In genomic region chr9:60067241-60067640, GRCm38 (mm10) we compare ENCODE assay signal across 27 mouse cellular contexts.
"Had no signal": no experiment of that assay in that cellular context is flagged by ENCODE, and none has a peak within 500 bp of the region (broad histone marks: within the 10 kb centered on the region; RNA-seq: fewer than 3 reads in every experiment).

No protein-coding gene starts in this region.

- ATAC-seq: inflammation-experienced regulatory T-cells, adult 6 months; intestine, embryonic 15.5 days; intestine, postnatal 0 days had no signal

- H3K9me3 ChIP-seq: heart, embryonic 13.5 days; heart, embryonic 15.5 days; hindbrain, embryonic 10.5 days; hindbrain, embryonic 12.5 days; hindbrain, embryonic 15.5 days; intestine, embryonic 15.5 days; limb, embryonic 10.5 days; limb, embryonic 12.5 days; liver, embryonic 13.5 days; liver, embryonic 15.5 days had no signal

- DNase-seq: gastrocnemius, adult 2 months; gastrocnemius, postnatal 10 days; gastrocnemius, postnatal 25 days; heart, adult 2 months; heart, postnatal 14 days; heart, postnatal 4 days; kidney, adult 18-20 months; kidney, adult 8-10 months; kidney, postnatal 10 days; kidney, postnatal 25 days; kidney, postnatal 4 days; liver; liver, embryonic 13.5 days had no signal

- H3K4me2 ChIP-seq: heart, embryonic 11.5 days; heart, embryonic 13.5 days; heart, embryonic 15.5 days; hindbrain, embryonic 12.5 days; hindbrain, embryonic 15.5 days; intestine, embryonic 15.5 days; limb, embryonic 12.5 days; liver, embryonic 11.5 days; liver, embryonic 13.5 days; liver, embryonic 15.5 days had no signal

- H3K27me3 ChIP-seq: heart, embryonic 13.5 days; heart, embryonic 15.5 days; hindbrain, embryonic 12.5 days; hindbrain, embryonic 15.5 days; intestine, embryonic 15.5 days; limb, embryonic 12.5 days; liver, embryonic 13.5 days; liver, embryonic 15.5 days had no signal

- H3K4me1 ChIP-seq: hindbrain, embryonic 15.5 days; intestine, embryonic 15.5 days; limb, embryonic 12.5 days; liver, embryonic 13.5 days; liver, embryonic 15.5 days had no signal

- H3K27ac ChIP-seq: gastrocnemius, adult 2 months; heart, adult 2 months; heart, embryonic 13.5 days; heart, embryonic 15.5 days; hindbrain, embryonic 10.5 days; hindbrain, embryonic 12.5 days; hindbrain, embryonic 15.5 days; intestine, embryonic 15.5 days; layer of hippocampus, adult 2 months; limb, embryonic 10.5 days; limb, embryonic 12.5 days; liver, embryonic 13.5 days; liver, embryonic 15.5 days had no signal

- H3K36me3 ChIP-seq: heart, embryonic 13.5 days; heart, embryonic 15.5 days; hindbrain, embryonic 10.5 days; hindbrain, embryonic 12.5 days; hindbrain, embryonic 15.5 days; intestine, embryonic 15.5 days; limb, embryonic 10.5 days; limb, embryonic 12.5 days; liver, embryonic 13.5 days; liver, embryonic 15.5 days had no signal

- H3K9ac ChIP-seq: heart, embryonic 13.5 days; heart, embryonic 15.5 days; hindbrain, embryonic 12.5 days; hindbrain, embryonic 15.5 days; intestine, embryonic 15.5 days; limb, embryonic 12.5 days; liver, embryonic 13.5 days; liver, embryonic 15.5 days had no signal

- H3K4me3 ChIP-seq: gastrocnemius, adult 2 months; heart, adult 2 months; heart, embryonic 13.5 days; heart, embryonic 15.5 days; hindbrain, embryonic 10.5 days; hindbrain, embryonic 12.5 days; hindbrain, embryonic 15.5 days; intestine, embryonic 15.5 days; layer of hippocampus, adult 2 months; limb, embryonic 10.5 days; limb, embryonic 12.5 days; liver, embryonic 13.5 days; liver, embryonic 15.5 days had no signal
